Mouse (Mus musculus): ENCODE measurements around the gene Ube2i. TPM values are rescaled to one million over a fixed set of nuclear protein-coding genes. Genes with fewer than 3 reads are reported as not detected.
A peak's percentile ranks its signal among the peaks of the same experiment; 100 is the strongest.

Ube2i gene
- polyA plus RNA-seq, 1 experiment from 2014 or later = 242 TPM

DNA sequence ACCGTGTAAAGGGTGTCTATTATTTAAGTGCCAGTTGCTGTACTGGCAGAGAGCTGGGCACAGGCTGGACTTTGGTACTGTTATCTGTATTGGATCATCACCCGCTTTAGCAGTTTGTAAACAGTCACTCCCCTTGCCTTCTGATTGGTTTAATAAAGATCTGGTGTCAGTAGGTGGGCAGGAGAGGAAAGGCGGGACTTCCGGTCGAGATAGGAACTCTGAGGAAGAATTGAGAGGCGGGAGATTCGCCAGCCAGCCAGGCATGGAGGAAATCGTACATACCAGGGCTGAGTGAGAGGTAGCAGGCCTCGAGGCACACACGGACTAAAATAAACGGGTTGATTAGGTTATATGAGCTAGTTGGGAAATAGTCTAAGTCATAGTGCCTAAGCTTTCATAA, 7.7 kb upstream of the Ube2i start:
- Histone ChIP-seq H3K9ac (no peak overlapping the region), H3K36me3 (replicated peaks) (no peaks in the 10 kb centered on the region), H3K27ac (replicated peaks) (0 out of 2 replicates have a peak overlapping the region, but pooled peaks have one; percentile 29), H3K4me2 (peak overlapping the region; percentile 49), H3K4me1 (replicated peaks) (peaks cover 11% of the 10 kb centered on the region), H3K27me3 (peaks cover 17% of the 10 kb centered on the region), H3K4me3 (replicated peaks) (peak overlapping the region; percentile 6), H3K9me3 (replicated peaks) (no peaks in the 10 kb centered on the region)
- peak; percentile 84 for ATAC-seq (ENCODE audit: insufficient read depth)
- WGBS (ENCODE audit: insufficient replicate concordance) = 24% methylated on average over 11 of the region's 11 CpGs

DNA sequence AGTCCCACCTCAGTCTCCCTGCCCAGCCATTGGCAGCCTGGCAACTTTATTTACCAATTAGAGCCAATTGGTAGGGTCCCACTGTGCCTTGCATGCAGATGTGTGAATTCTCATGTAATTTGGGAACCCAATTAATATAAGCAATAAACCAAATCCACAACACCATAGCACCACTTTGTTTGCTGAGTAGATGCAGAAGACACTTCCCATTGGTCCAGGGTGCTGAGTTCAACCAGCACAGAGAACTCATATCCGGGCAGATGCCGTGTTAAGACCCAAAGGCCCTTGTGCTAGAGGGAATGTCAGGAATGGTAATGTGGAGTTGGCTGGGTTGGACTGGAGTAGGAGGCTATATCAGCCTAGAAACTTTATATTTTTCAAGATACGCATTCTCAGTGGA, 1.4 kb upstream of the Ube2i start:
- Histone ChIP-seq H3K4me3 (replicated peaks) (no peak overlapping the region), H3K27me3 (peaks cover 17% of the 10 kb centered on the region), H3K4me2 (no peak overlapping the region), H3K4me1 (replicated peaks) (peaks cover 30% of the 10 kb centered on the region), H3K27ac (replicated peaks) (no peak overlapping the region), H3K36me3 (replicated peaks) (peaks cover 8% of the 10 kb centered on the region), H3K9ac (no peak overlapping the region), H3K9me3 (replicated peaks) (no peaks in the 10 kb centered on the region)
- no peak for ATAC-seq (ENCODE audit: insufficient read depth)
- 84% methylated on average over 3 of the region's 3 CpGs for WGBS (ENCODE audit: insufficient replicate concordance)

DNA sequence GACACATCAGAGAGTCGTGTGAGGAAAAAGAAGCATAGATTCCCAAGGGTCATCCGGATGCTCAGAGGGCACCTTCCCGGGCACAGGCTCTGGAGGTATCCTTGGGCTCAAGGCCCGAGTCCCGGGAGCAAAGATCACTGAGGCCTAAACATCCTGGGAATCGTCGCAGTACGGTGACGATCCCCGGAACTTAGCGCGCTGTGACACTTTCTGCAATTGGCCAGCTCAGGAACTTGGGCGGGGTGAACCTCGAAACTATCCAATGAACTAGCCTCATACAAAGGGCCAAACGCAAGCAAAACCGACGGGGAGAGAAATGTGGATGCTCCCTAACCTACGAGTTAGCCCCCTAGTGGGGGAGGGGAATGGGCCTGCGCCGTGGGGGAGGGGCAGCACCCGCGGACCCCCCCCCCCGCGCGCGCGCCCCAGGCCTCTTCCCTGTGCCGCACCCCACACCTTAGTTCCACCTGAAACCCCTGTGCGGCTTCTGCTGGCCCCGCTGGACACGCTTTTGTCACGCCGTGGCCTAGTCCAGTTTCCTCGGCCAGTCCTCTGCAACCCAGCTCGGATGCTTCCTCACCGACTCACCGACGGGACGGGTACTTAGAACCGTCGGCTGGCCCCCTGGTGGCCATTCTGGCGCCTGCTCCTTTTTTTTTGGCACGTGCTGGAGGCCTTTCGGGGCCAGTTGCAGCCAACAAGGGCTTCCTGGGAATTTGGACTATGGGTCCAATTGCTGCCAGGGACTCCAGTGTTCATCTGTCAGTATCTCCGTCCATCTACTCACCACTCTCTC, 518 bp downstream of the Ube2i start:
- Histone ChIP-seq H3K9ac (peak overlapping the region; percentile 99), H3K27ac (replicated peaks) (peak overlapping the region; percentile 97), H3K27me3 (peaks cover 11% of the 10 kb centered on the region), H3K4me2 (peak overlapping the region; percentile 85), H3K36me3 (replicated peaks) (peaks cover 28% of the 10 kb centered on the region), H3K4me1 (replicated peaks) (peaks cover 47% of the 10 kb centered on the region), H3K4me3 (replicated peaks) (peak overlapping the region; percentile 98), H3K9me3 (replicated peaks) (no peaks in the 10 kb centered on the region)
- peak; percentile 79 for ATAC-seq (ENCODE audit: insufficient read depth)
- WGBS (ENCODE audit: insufficient replicate concordance) = under 1% methylated on average over 44 of the region's 45 CpGs

DNA sequence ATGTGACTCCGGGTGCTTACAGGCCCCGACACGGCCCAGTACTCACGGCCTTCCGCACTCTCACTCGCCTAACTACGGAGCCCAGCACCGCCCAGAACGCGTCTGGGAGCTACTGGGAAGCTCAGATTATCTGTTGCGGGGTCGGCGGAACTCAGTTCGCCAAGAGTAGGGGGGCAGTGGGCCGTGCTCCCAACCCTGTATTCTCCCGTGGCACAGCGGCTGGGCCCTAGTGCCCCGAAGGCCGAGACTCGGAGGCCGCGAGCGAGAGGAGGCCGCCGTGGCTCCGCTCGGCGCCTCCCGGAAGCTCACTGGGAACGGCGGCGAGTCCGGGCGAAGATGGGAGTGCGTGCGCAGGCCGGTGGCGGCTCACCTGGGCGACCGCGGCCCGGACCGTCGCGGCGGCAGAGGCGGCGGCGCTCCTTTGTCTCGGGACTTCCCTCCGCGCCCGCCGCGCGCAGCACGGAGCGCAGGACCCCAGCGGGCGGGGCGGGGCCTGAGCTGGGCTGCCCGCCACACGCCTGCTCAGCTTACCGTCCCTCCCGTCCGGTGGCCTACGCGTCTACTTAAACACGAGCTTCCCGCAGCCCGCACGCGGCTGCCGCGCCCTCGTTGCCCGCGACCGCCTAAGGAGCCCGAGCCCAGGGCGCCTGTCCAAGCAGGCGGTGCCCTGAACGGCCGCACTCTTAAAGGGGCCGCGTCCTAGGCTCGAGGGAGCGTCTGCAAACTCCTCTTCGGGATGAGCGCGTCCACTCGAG, 1.3 kb downstream of the Ube2i start:
- Histone ChIP-seq H3K9ac (peak overlapping the region; percentile 99), H3K4me1 (replicated peaks) (peaks cover 47% of the 10 kb centered on the region), H3K27me3 (peaks cover 5% of the 10 kb centered on the region), H3K4me2 (peak overlapping the region; percentile 85), H3K27ac (replicated peaks) (peak overlapping the region; percentile 97), H3K9me3 (replicated peaks) (no peaks in the 10 kb centered on the region), H3K4me3 (replicated peaks) (peak overlapping the region; percentile 98), H3K36me3 (replicated peaks) (peaks cover 35% of the 10 kb centered on the region)
- peak; percentile 87 for ATAC-seq (ENCODE audit: insufficient read depth)
- WGBS (ENCODE audit: insufficient replicate concordance) = under 1% methylated on average over 92 of the region's 92 CpGs

DNA sequence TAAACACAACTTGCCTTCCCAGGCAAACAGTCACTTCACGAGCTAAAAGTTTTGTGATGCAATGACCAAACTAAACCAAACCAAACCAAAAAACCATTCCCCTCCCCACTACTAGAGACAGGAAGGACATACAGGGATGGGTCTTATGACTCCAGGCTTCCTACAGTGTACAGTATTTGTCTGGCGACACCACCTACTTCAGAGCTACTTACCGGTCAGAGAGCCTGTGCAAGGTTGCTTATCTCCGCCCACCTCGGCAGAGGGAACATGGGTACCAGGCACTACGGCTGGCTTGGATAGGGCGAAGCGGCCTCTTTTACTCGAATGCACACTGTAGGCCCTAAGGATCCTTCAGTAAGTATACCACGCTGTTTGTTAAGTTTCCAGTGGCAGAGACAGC, 2.1 kb downstream of the Ube2i start:
- ATAC-seq (ENCODE audit: insufficient read depth) = peak; percentile 13; the same call in 1 of the 2 replicates
- under 1% methylated on average over 10 of the region's 10 CpGs for WGBS (ENCODE audit: insufficient replicate concordance)
- peak overlapping the region; percentile 99 for H3K9ac ChIP-seq

DNA sequence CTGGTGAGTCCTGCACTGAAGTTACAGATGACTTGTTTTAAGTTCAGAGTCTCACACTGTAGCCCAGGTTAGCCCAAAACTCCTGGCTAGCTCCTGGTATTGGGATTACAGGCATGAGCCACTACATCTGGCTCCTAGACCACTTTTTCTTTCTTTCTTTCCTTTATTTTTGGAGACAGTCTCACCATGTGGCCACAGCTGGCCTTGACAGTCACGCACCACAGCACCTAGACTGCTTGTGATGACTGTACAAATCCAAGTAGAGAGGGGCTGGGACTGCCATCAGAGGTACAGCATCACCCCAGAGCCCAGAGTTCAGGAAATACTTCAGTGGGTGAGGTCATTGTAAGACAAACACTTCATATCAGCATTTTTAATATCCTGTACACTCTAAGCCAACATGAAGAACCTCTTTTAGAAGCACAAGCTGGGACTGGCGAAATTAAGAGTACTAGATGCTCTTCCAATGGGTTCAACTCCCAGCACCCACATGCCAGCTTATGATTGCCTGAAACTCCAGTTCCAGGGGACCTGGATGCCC, 3.6 kb downstream of the Ube2i start:
- Histone ChIP-seq H3K27ac (replicated peaks) (peak overlapping the region; percentile 97; the same call in 1 of the 2 replicates), H3K9me3 (replicated peaks) (no peaks in the 10 kb centered on the region), H3K4me3 (replicated peaks) (0 out of 2 replicates have a peak overlapping the region, but pooled peaks have one; percentile 98), H3K36me3 (replicated peaks) (peaks cover 58% of the 10 kb centered on the region), H3K4me2 (peak overlapping the region; percentile 85), H3K27me3 (no peaks in the 10 kb centered on the region), H3K9ac (0 out of 2 replicates have a peak overlapping the region, but pooled peaks have one; percentile 99), H3K4me1 (replicated peaks) (peaks cover 47% of the 10 kb centered on the region)
- no peak for ATAC-seq (ENCODE audit: insufficient read depth)
- 74% methylated on average over 2 of the region's 2 CpGs for WGBS (ENCODE audit: insufficient replicate concordance)

More for the DNA sequence above, 2.1 kb downstream of the Ube2i start:
- H3K4me1 ChIP-seq (replicated peaks) = peaks cover 47% of the 10 kb centered on the region
- H3K27ac ChIP-seq (replicated peaks) = peak overlapping the region; percentile 97
- peaks cover 43% of the 10 kb centered on the region for H3K36me3 ChIP-seq (replicated peaks)
- H3K4me3 ChIP-seq (replicated peaks) = peak overlapping the region; percentile 98
- no peaks in the 10 kb centered on the region for H3K9me3 ChIP-seq (replicated peaks)
- no peaks in the 10 kb centered on the region; the same call in 1 of the 2 replicates for H3K27me3 ChIP-seq
- H3K4me2 ChIP-seq = peak overlapping the region; percentile 85

DNA sequence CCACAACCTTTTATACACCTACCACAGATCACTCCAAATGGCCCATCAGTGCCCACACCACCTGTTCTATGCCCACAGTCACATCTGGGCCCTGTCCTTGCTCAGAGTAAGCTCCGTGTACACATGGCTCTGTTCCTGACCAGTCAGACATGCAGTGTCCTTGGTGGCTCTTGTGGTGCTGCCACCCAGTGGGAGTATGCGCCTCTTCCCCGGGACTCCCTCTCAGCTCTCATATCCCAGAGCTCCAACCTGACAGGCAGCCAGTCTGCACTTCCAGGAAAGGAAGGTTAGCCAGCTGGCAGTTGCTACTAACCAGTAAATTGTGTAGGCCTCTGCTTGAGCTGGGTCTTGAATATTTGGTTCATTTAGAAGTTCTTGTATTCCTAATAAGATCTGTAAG, 10.0 kb downstream of the Ube2i start:
- H3K27ac ChIP-seq (replicated peaks) = no peak overlapping the region
- WGBS (ENCODE audit: insufficient replicate concordance) = 66% methylated on average over 3 of the region's 3 CpGs
- H3K4me2 ChIP-seq = no peak overlapping the region
- H3K4me3 ChIP-seq (replicated peaks) = no peak overlapping the region
- no peaks in the 10 kb centered on the region for H3K9me3 ChIP-seq (replicated peaks)
- H3K4me1 ChIP-seq (replicated peaks) = peaks cover 3% of the 10 kb centered on the region; the same call in 1 of the 2 replicates
- H3K9ac ChIP-seq = no peak overlapping the region
- ATAC-seq (ENCODE audit: insufficient read depth) = no peak
- peaks cover 84% of the 10 kb centered on the region for H3K36me3 ChIP-seq (replicated peaks)
- H3K27me3 ChIP-seq = no peaks in the 10 kb centered on the region

DNA sequence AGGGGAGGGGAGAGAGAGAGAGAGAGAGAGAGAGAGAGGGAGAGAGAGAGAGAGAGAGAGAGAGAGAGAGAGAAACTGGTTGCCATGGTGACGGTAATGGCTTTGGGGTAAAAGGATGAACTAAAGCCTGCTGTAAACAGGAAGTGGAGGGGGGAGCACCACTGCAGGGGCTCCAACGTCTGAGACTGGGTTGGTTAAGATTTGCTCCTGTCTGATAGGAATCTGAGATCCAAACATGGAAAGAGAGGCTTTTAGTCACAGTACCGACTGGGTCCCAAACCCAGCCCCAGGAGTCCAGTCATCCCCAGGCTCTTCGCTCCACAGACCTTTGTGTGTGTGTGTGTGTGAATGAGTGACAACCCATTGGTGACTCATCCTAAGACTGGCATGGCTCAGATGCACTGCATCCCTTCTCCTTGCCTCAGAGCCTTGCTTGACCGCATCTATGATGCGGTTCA, 16.6 kb downstream of the Ube2i start:
- peaks cover 47% of the 10 kb centered on the region for H3K27me3 ChIP-seq
- WGBS (ENCODE audit: insufficient replicate concordance) = 45% methylated on average over 6 of the region's 6 CpGs

DNA sequence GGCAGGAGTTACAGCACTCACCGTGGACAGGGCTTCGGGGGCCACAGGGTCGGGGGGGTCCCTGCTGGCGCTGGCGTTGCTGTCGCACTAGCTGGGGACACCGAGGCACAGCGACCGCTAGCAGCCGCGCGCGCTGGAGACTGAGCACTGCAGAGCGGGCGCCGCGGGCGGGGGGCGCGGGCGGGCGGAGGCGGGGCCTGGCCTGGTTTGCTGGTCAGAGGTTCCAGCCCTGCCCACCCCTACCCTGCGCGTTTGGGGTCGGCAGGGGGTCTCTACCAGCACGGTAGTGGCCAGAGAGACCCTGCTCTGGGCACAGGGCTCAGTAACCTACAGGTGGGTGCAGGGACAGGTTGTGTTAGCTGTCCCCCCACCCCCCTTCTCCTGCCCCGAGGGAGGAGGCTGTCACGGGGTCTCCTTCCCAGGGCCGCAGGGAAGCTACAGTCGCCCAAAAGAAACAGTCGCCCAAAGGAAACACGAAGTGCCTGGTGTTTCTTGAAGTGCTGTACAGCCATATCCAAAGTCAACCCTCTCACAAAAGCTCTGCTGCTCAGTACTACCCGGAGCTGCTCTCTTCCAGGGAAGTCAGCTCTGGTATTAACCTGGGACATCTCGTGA, 18.2 kb downstream of the Ube2i start, which contains the start of gene Baiap3:
Gene Baiap3, minus strand, starts transcription at position 225 of the 615 bp plus-strand sequence.
- H3K4me3 ChIP-seq (replicated peaks) = peak within 1 kb of the TSS; percentile 31

More for the DNA sequence above, 16.6 kb downstream of the Ube2i start:
- peaks cover 11% of the 10 kb centered on the region for H3K4me1 ChIP-seq (replicated peaks)
- H3K4me3 ChIP-seq (replicated peaks) = no peak overlapping the region
- no peak overlapping the region for H3K4me2 ChIP-seq
- no peak overlapping the region for H3K27ac ChIP-seq (replicated peaks)
- no peak for ATAC-seq (ENCODE audit: insufficient read depth)
- no peak overlapping the region for H3K9ac ChIP-seq
- peaks cover 28% of the 10 kb centered on the region for H3K36me3 ChIP-seq (replicated peaks)
- H3K9me3 ChIP-seq (replicated peaks) = no peaks in the 10 kb centered on the region

DNA sequence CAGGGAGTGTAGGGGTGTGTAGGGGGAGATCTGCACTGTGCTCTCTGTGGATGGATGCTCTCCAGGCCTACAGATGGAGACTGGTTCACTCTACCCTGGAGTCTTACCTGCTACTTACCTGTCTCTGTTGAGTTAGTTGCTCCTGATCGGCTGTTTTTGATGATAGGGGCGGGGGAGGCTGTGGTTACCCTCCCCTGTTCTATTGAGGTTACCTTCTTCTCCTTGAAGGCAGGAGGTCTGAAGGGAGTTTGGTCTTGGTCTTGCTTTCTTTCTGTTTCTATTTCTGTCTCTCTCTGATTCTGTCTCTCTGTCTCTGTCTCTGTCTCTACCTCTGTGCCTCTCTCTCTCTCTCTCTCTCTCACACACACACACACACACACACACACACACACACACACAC, 19.3 kb downstream of the Ube2i start:
- no peak for ATAC-seq (ENCODE audit: insufficient read depth)
- Histone ChIP-seq H3K9ac (no peak overlapping the region), H3K27ac (replicated peaks) (no peak overlapping the region), H3K27me3 (peaks cover 68% of the 10 kb centered on the region), H3K4me1 (replicated peaks) (peaks cover 11% of the 10 kb centered on the region), H3K36me3 (replicated peaks) (peaks cover 16% of the 10 kb centered on the region), H3K4me2 (no peak overlapping the region), H3K4me3 (replicated peaks) (no peak overlapping the region), H3K9me3 (replicated peaks) (no peaks in the 10 kb centered on the region)
- WGBS (ENCODE audit: insufficient replicate concordance) = 37% methylated on average over 2 of the region's 2 CpGs

More for the DNA sequence above, 18.2 kb downstream of the Ube2i start, which contains the start of gene Baiap3:
- no peak within 1 kb of the TSS for H3K9ac ChIP-seq
- peak within 1 kb of the TSS; percentile 62 for H3K4me2 ChIP-seq
- peaks cover 63% of the 10 kb centered on the region for H3K27me3 ChIP-seq
- no peak within 1 kb of the TSS for H3K27ac ChIP-seq (replicated peaks)
- peaks cover 21% of the 10 kb centered on the region for H3K36me3 ChIP-seq (replicated peaks)
- no peak for ATAC-seq (ENCODE audit: insufficient read depth)
- H3K9me3 ChIP-seq (replicated peaks) = no peaks in the 10 kb centered on the region
- 6% methylated on average over 30 of the region's 35 CpGs for WGBS (ENCODE audit: insufficient replicate concordance)
- peaks cover 11% of the 10 kb centered on the region for H3K4me1 ChIP-seq (replicated peaks)
